Mouse (Mus musculus) kidney, embryonic 16.5 days (tissue): ENCODE results near the gene Atp5j2. TPM values are rescaled to one million over a fixed set of nuclear protein-coding genes. Genes with fewer than 3 reads are reported as not detected.
A peak's percentile ranks its signal among the peaks of the same experiment; 100 is the strongest.
"Not testable (repeated sequence)": the region's sequence is repeated elsewhere in the genome, so short reads cannot be mapped to it uniquely, and the experiment has no call there.

Experiments used
- ATAC-seq: fragments of 200-750 bp; cut with Nextera tagmentation; 2 replicates; pipeline ENCODE4 v1.8.0; 2017; ENCODE audit warnings: moderate TSS enrichment; ENCODE audit not compliant: low FRiP score, low TSS enrichment
- H3K27ac ChIP-seq: fragments of 300-500 bp; sonication (generic); 2 replicates; pipeline ENCODE4 v1.5.1; 2014; ENCODE audit warnings: low read length
- H3K27me3 ChIP-seq: fragments of 300-500 bp; sonication (generic); 2 replicates; pipeline ENCODE4 v1.6.1; 2014; ENCODE audit warnings: low read length, control low read depth, mixed read lengths; ENCODE audit not compliant: insufficient read depth
- H3K36me3 ChIP-seq: fragments of 300-500 bp; sonication (generic); 2 replicates; pipeline ENCODE4 v1.6.1; 2014; ENCODE audit warnings: low read length, control low read depth, mixed read lengths; ENCODE audit not compliant: insufficient read depth
- H3K4me1 ChIP-seq: fragments of 300-500 bp; sonication (generic); 2 replicates; pipeline ENCODE4 v1.6.1; 2014; ENCODE audit warnings: low read length, control low read depth, mixed read lengths; ENCODE audit not compliant: insufficient read depth
- H3K4me2 ChIP-seq: fragments of 300-500 bp; sonication (generic); replicated peaks from 2 replicates; pipeline ENCODE4 v1.6.1; 2014; ENCODE audit warnings: low read depth, low read length
- H3K4me3 ChIP-seq: fragments of 300-500 bp; sonication (generic); 2 replicates; pipeline ENCODE4 v1.5.1; 2014; ENCODE audit warnings: mild to moderate bottlenecking, low read length
- H3K9ac ChIP-seq: fragments of 300-500 bp; sonication (generic); replicated peaks from 2 replicates; pipeline ENCODE4 v1.6.1; 2014; ENCODE audit warnings: low read length
- H3K9me3 ChIP-seq: fragments of 300-500 bp; sonication (generic); 2 replicates; pipeline ENCODE4 v1.6.1; 2016; ENCODE audit warnings: low read length, control low read depth
- WGBS: fragments of 180-500 bp; shearing (Covaris S2); extraction: QIAGEN DNeasy Blood & Tissue Kit; methylation state at CpG from one replicate; pipeline ENCODE4 v1.1.7; 2014; 5-methylcytosine and 5-hydroxymethylcytosine counted together
- polyA plus RNA-seq: library from polyadenylated mRNA; unstranded; fragments of >200 nt; fragmentation: Nextera tagmentation; extraction: Ambion mirVana; gene quantifications from 2 replicates; pipeline ENCODE4 v1.2.1, GENCODE M21; 2015

The Atp5j2 gene
- polyA plus RNA-seq, 1 experiment from 2014 or later = 701 TPM

GRCm38 (mm10) chr5:145218671-145219070 is 26.8 kb upstream of the Atp5j2 start:
- Histone ChIP-seq H3K4me2 (no peak overlapping the region), H3K27me3 (no peaks in the 10 kb centered on the region), H3K4me3 (no peak overlapping the region), H3K9ac (no peak overlapping the region), H3K27ac (no peak overlapping the region), H3K36me3 (peaks cover 49% of the 10 kb centered on the region), H3K4me1 (no peaks in the 10 kb centered on the region), H3K9me3 (no peaks in the 10 kb centered on the region)
- no peak for ATAC-seq
- WGBS = 97% methylated on average over 20 of the region's 20 CpGs

DNA sequence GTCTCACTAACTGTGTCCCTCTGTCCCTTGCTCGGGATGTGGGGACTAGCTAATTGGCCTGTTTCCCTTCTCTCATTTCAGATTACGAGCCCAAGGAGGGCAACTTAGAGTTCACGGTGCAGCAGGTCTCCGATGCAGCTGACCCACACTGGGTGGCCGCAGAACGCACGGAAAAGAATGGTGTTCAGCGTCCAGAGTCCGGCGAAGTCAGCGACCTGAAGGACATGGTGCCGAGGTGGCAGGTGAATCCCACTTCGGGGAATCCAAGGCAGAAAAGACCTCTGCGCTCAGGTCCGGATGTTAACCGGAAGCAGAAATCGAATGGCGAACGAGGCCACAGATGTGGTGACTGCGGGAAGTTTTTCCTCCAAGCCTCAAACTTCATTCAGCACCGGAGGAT is 26.3 kb upstream of the Atp5j2 start:
- Histone ChIP-seq H3K4me2 (no peak overlapping the region), H3K9me3 (no peaks in the 10 kb centered on the region), H3K4me3 (no peak overlapping the region), H3K27me3 (no peaks in the 10 kb centered on the region), H3K9ac (no peak overlapping the region), H3K4me1 (no peaks in the 10 kb centered on the region), H3K36me3 (peaks cover 54% of the 10 kb centered on the region), H3K27ac (no peak overlapping the region)
- WGBS = 94% methylated on average over 21 of the region's 21 CpGs
- no peak for ATAC-seq

DNA sequence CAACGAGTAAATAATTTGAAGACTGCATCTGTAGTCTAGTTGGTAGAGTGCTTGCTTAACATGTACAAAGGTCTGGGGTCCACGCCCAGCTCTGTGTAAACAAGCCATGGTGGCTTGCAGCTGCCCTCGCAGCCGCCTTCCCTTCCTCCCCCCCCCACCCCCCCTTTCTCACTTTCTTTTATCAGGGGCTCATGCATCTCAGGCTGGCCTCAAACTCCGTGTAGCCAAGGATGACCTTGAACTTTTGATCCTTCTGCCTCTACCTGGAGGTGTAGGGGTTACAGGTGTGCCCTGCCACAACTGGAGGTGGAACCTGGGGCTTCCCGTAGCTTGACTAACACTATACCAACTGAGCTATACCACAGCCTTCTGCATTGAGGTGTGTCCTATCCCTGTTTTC is 25.9 kb upstream of the Atp5j2 start:
- ATAC-seq = no peak
- H3K36me3 ChIP-seq = peaks cover 56% of the 10 kb centered on the region
- no peaks in the 10 kb centered on the region for H3K27me3 ChIP-seq
- no peaks in the 10 kb centered on the region for H3K4me1 ChIP-seq
- no peak overlapping the region for H3K4me3 ChIP-seq
- H3K4me2 ChIP-seq = no peak overlapping the region
- no peaks in the 10 kb centered on the region for H3K9me3 ChIP-seq
- no peak overlapping the region for H3K9ac ChIP-seq
- WGBS = 74% methylated on average over 6 of the region's 6 CpGs
- H3K27ac ChIP-seq = no peak overlapping the region

GRCm38 (mm10) chr5:145214679-145215078 is 22.8 kb upstream of the Atp5j2 start:
- H3K4me2 ChIP-seq = no peak overlapping the region
- H3K4me1 ChIP-seq = no peaks in the 10 kb centered on the region
- no peaks in the 10 kb centered on the region for H3K9me3 ChIP-seq
- no peak overlapping the region for H3K27ac ChIP-seq
- H3K27me3 ChIP-seq = no peaks in the 10 kb centered on the region
- peaks cover 58% of the 10 kb centered on the region for H3K36me3 ChIP-seq
- WGBS = 73% methylated on average over 4 of the region's 4 CpGs
- H3K4me3 ChIP-seq = no peak overlapping the region
- no peak overlapping the region for H3K9ac ChIP-seq
- ATAC-seq = no peak

- Histone ChIP-seq H3K4me3 (no peak overlapping the region), H3K36me3 (peaks cover 55% of the 10 kb centered on the region), H3K4me1 (no peaks in the 10 kb centered on the region), H3K4me2 (no peak overlapping the region), H3K9me3 (no peaks in the 10 kb centered on the region), H3K27ac (no peak overlapping the region), H3K9ac (no peak overlapping the region), H3K27me3 (no peaks in the 10 kb centered on the region)
- ATAC-seq = no peak
- 89% methylated on average over 3 of the region's 3 CpGs for WGBS
These were observed 21.6 kb upstream of the Atp5j2 start for GRCm38 (mm10) chr5:145213505-145213904.

DNA sequence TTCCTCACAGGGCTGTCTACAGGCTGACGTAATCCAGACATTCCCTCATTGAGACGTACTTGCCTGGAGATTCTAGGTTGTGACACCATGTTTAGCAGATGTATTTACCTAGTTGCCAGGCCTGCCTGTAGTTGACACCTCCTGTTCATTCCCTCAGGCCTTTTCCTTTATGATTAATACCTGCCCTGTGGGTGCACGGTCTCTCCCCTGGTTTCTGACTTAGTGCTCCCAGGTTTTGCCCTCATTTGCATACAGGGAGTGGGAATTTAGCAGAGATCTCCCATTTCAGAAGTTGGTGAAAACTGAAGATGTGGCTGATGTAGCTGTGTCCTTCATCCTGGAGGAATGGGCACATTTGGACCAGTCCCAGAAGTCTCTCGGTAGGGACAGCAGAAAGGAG is 20.4 kb upstream of the Atp5j2 start:
- Histone ChIP-seq H3K4me2 (no peak overlapping the region), H3K4me3 (no peak overlapping the region), H3K27me3 (no peaks in the 10 kb centered on the region), H3K36me3 (peaks cover 52% of the 10 kb centered on the region), H3K4me1 (no peaks in the 10 kb centered on the region), H3K9ac (no peak overlapping the region), H3K27ac (no peak overlapping the region), H3K9me3 (no peaks in the 10 kb centered on the region)
- ATAC-seq = no peak
- 87% methylated on average over 4 of the region's 4 CpGs for WGBS

- H3K27me3 ChIP-seq = no peaks in the 10 kb centered on the region
- no peak overlapping the region for H3K4me2 ChIP-seq
- no peak overlapping the region for H3K9ac ChIP-seq
- no peaks in the 10 kb centered on the region for H3K9me3 ChIP-seq
- no peaks in the 10 kb centered on the region for H3K4me1 ChIP-seq
- ATAC-seq = no peak
- no peak overlapping the region for H3K4me3 ChIP-seq
- H3K36me3 ChIP-seq = peaks cover 56% of the 10 kb centered on the region
- H3K27ac ChIP-seq = no peak overlapping the region
- 99% methylated on average over 4 of the region's 4 CpGs for WGBS
These were observed 19.5 kb upstream of the Atp5j2 start for GRCm38 (mm10) chr5:145211340-145211739.

GRCm38 (mm10) chr5:145208391-145208790 is 16.5 kb upstream of the Atp5j2 start:
- H3K27ac ChIP-seq, H3K27me3 ChIP-seq, H3K4me2 ChIP-seq, H3K4me3 ChIP-seq, H3K9ac ChIP-seq, H3K9me3 ChIP-seq, ATAC-seq: not testable (repeated sequence)
- WGBS = 44% methylated on average over 10 of the region's 11 CpGs
- Histone ChIP-seq H3K36me3 (peaks cover 44% of the 10 kb centered on the region), H3K4me1 (peaks cover 12% of the 10 kb centered on the region)

DNA sequence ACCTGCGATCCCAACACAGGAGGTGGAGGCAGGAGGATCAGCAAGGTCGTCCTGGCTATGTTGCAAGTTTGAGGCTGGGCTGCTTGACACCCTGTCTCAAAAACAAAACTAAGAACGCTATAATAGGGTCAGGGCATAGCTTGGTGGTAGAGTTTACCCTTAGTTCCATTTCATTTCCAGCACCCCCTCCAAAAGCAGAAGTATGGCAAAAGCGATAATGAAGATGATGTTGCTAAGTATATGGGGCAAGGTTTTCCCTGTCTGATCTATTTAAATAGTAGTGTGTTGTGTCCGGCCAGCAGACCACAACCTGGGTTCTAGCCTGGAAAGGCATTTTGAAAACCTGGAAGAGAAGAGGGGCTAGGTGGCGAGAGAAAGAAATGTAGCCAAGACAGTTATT is 16.1 kb upstream of the Atp5j2 start:
- no peak overlapping the region for H3K9ac ChIP-seq
- peaks cover 12% of the 10 kb centered on the region for H3K4me1 ChIP-seq
- H3K4me3 ChIP-seq = no peak overlapping the region
- no peaks in the 10 kb centered on the region for H3K9me3 ChIP-seq
- WGBS = 86% methylated on average over 6 of the region's 6 CpGs
- no peak overlapping the region for H3K27ac ChIP-seq
- H3K27me3 ChIP-seq = no peaks in the 10 kb centered on the region
- H3K4me2 ChIP-seq = no peak overlapping the region
- H3K36me3 ChIP-seq = peaks cover 42% of the 10 kb centered on the region
- ATAC-seq = no peak

DNA sequence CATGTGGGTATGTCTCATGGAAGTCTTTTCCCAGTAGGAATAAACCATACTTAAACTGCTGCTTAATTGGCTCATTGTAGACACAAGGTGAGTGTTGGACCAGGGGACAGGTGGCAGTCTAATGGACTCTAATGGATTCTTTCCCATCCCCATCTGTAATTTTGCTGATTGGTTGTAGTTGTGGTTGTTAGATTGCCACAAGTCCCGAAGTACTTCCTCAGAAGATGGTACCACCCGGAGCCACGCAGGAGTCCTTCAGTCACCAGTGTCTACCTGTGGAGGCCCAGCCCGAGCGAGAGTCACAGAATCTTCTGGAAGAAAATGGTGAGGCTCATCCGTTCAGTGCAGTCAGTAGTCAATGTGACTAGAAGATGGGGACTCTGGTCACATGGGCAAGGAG is 15.5 kb upstream of the Atp5j2 start:
- ATAC-seq = no peak
- no peak overlapping the region for H3K4me3 ChIP-seq
- H3K27ac ChIP-seq = no peak overlapping the region
- no peaks in the 10 kb centered on the region for H3K27me3 ChIP-seq
- no peak overlapping the region for H3K9ac ChIP-seq
- 93% methylated on average over 6 of the region's 6 CpGs for WGBS
- peaks cover 12% of the 10 kb centered on the region for H3K4me1 ChIP-seq
- H3K9me3 ChIP-seq = no peaks in the 10 kb centered on the region
- no peak overlapping the region for H3K4me2 ChIP-seq
- peaks cover 36% of the 10 kb centered on the region for H3K36me3 ChIP-seq

DNA sequence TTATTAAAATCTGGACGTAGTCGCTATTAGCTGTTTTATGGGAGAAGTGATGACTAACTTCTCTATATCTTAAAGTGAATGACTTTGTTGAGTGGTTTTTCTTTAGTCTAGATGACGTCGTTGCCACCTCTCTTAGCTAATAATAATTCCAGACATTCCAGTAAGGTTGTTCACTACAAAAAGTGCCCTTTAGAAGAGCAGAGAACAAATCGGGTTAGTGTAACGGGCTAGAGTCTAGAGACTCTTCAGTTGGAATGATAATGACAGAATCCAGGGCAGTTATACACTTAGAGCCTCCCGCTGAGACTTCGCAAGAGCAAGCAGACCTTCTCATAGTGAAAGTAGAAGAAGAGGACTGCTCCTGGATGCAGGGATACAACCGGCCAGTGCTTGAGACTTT is 13.2 kb upstream of the Atp5j2 start:
- peaks cover 16% of the 10 kb centered on the region for H3K36me3 ChIP-seq
- H3K9ac ChIP-seq = peak overlapping the region; percentile 53
- 20% methylated on average over 9 of the region's 9 CpGs for WGBS
- no peaks in the 10 kb centered on the region for H3K27me3 ChIP-seq
- peaks cover 21% of the 10 kb centered on the region for H3K4me1 ChIP-seq
- H3K4me3 ChIP-seq = peak overlapping the region; percentile 81
- H3K27ac ChIP-seq = no peak overlapping the region
- H3K9me3 ChIP-seq = no peaks in the 10 kb centered on the region
- H3K4me2 ChIP-seq = peak overlapping the region; percentile 72
- no peak for ATAC-seq
